Mouse (Mus musculus): ENCODE data around the gene Gpr132. TPM values are rescaled to one million over a fixed set of nuclear protein-coding genes. Genes with fewer than 3 reads are reported as not detected.
"Not testable (repeated sequence)": the region's sequence is repeated elsewhere in the genome, so short reads cannot be mapped to it uniquely, and the experiment has no call there.

Gpr132 gene
- total RNA-seq, 2 experiments from 2014 or later: 7.6 to 25.8 TPM

GRCm38 (mm10) chr12:112854610-112855333 is 13.3 kb downstream of the Gpr132 start:
- peak; percentile 78 for ATAC-seq (ENCODE audit: poor library complexity, severe bottlenecking)

- ATAC-seq (ENCODE audit: poor library complexity, severe bottlenecking): no peak
Observed at GRCm38 (mm10) chr12:112853050-112853729, 14.8 kb downstream of the Gpr132 start.

- no peak for ATAC-seq (ENCODE audit: poor library complexity, severe bottlenecking)
Observed at GRCm38 (mm10) chr12:112851116-112851515, 16.9 kb downstream of the Gpr132 start.

- ATAC-seq (ENCODE audit: poor library complexity, severe bottlenecking): no peak
Observed at GRCm38 (mm10) chr12:112850344-112850743, 17.7 kb downstream of the Gpr132 start.

- ATAC-seq (ENCODE audit: poor library complexity, severe bottlenecking): peak; percentile 74
Observed at GRCm38 (mm10) chr12:112849235-112850022, 18.6 kb downstream of the Gpr132 start.

GRCm38 (mm10) chr12:112847880-112848279 is 20.1 kb downstream of the Gpr132 start:
- peak; percentile 62 for ATAC-seq (ENCODE audit: poor library complexity, severe bottlenecking)

- ATAC-seq (ENCODE audit: poor library complexity, severe bottlenecking): peak; percentile 79
Observed at GRCm38 (mm10) chr12:112843803-112844202, 24.2 kb downstream of the Gpr132 start.

GRCm38 (mm10) chr12:112842128-112842527 is 25.9 kb downstream of the Gpr132 start:
- ATAC-seq (ENCODE audit: poor library complexity, severe bottlenecking): not testable (repeated sequence)

GRCm38 (mm10) chr12:112841338-112841892 is 26.6 kb downstream of the Gpr132 start:
- ATAC-seq (ENCODE audit: poor library complexity, severe bottlenecking): not testable (repeated sequence)

- peak; percentile 89 for ATAC-seq (ENCODE audit: poor library complexity, severe bottlenecking)
Observed at GRCm38 (mm10) chr12:112840209-112841086, 27.6 kb downstream of the Gpr132 start.

GRCm38 (mm10) chr12:112835046-112835445 is 33.0 kb downstream of the Gpr132 start:
- no peak for ATAC-seq (ENCODE audit: poor library complexity, severe bottlenecking)

GRCm38 (mm10) chr12:112833527-112833926 is 34.5 kb downstream of the Gpr132 start:
- ATAC-seq (ENCODE audit: poor library complexity, severe bottlenecking): peak; percentile 43

- no peak for ATAC-seq (ENCODE audit: poor library complexity, severe bottlenecking)
Observed at GRCm38 (mm10) chr12:112832411-112832810, 35.6 kb downstream of the Gpr132 start.

GRCm38 (mm10) chr12:112830570-112830969 is 37.5 kb downstream of the Gpr132 start:
- no peak for ATAC-seq (ENCODE audit: poor library complexity, severe bottlenecking)

GRCm38 (mm10) chr12:112830141-112830540 is 37.9 kb downstream of the Gpr132 start:
- ATAC-seq (ENCODE audit: poor library complexity, severe bottlenecking): no peak

- ATAC-seq (ENCODE audit: poor library complexity, severe bottlenecking): peak; percentile 88
Observed at GRCm38 (mm10) chr12:112829244-112829864, 38.7 kb downstream of the Gpr132 start, which contains the start of gene Cdca4. Gene Cdca4 (minus strand): TSS chr12:112829423.

GRCm38 (mm10) chr12:112828501-112829243 is 39.4 kb downstream of the Gpr132 start:
- ATAC-seq (ENCODE audit: poor library complexity, severe bottlenecking): peak; percentile 34

- ATAC-seq (ENCODE audit: poor library complexity, severe bottlenecking): no peak
Observed at GRCm38 (mm10) chr12:112825901-112826300, 42.1 kb downstream of the Gpr132 start.

- ATAC-seq (ENCODE audit: poor library complexity, severe bottlenecking): peak; percentile 42
Observed at GRCm38 (mm10) chr12:112823221-112823620, 44.8 kb downstream of the Gpr132 start.
